Mouse (Mus musculus): ENCODE data around the gene Muc1. TPM values are rescaled to one million over a fixed set of nuclear protein-coding genes. Genes with fewer than 3 reads are reported as not detected.
A peak's percentile ranks its signal among the peaks of the same experiment; 100 is the strongest.

The Muc1 gene
- polyA plus RNA-seq, 1 experiment = 0.67 TPM

DNA sequence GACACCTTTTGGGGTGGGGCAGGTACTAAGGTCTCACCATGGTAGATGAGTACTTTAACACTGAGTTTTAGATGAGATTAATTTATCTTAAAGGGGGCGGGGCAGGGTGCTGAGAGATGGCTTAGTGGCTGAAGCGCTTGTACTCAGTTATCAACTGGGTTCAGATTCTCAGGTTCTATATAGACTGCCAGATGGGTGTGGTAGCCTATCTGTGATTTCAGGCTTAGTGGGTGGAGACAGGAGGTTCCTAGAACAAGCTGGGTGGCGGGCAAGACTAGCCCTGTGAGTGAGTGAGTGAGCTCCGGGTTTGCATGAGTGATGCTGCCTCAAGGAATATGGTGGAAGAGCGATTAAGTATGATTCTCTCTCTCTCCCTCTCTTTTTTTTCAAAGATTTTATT lies 26.1 kb downstream of the Muc1 start:
- 78% methylated on average over 5 of the region's 5 CpGs for WGBS
- Histone ChIP-seq H3K27ac (ENCODE audit: control insufficient read depth, insufficient read depth, low read depth, low read length, poor library complexity) (no peak overlapping the region), H3K4me3 (replicated peaks; ENCODE audit: control insufficient read depth, low read depth, low read length) (no peak overlapping the region), H3K4me1 (ENCODE audit: control insufficient read depth, insufficient read depth, low read length) (peaks cover 4% of the 10 kb centered on the region; the same call in 1 of the 2 replicates)
- TF ChIP-seq CTCF (IDR thresholded peaks at IDR 0.05; ENCODE audit: control insufficient read depth, insufficient read depth, low read length) (no peak), POLR2A (IDR thresholded peaks at IDR 0.05; ENCODE audit: borderline replicate concordance, control insufficient read depth, low read depth, low read length) (no peak)

- 57% methylated on average over 5 of the region's 5 CpGs for WGBS
- TF ChIP-seq CTCF (IDR thresholded peaks at IDR 0.05; ENCODE audit: control insufficient read depth, insufficient read depth, low read length) (no peak), POLR2A (IDR thresholded peaks at IDR 0.05; ENCODE audit: borderline replicate concordance, control insufficient read depth, low read depth, low read length) (no peak)
- Histone ChIP-seq H3K4me1 (ENCODE audit: control insufficient read depth, insufficient read depth, low read length) (no peaks in the 10 kb centered on the region), H3K27ac (ENCODE audit: control insufficient read depth, insufficient read depth, low read depth, low read length, poor library complexity) (no peak overlapping the region), H3K4me3 (replicated peaks; ENCODE audit: control insufficient read depth, low read depth, low read length) (no peak overlapping the region)
These were observed 27.3 kb downstream of the Muc1 start for GRCm38 (mm10) chr3:89256177-89256576.

GRCm38 (mm10) chr3:89259076-89259475 lies 30.2 kb downstream of the Muc1 start, which contains the start of gene Dpm3:
Dpm3 (plus strand) TSS chr3:89259358.
- Histone ChIP-seq H3K4me1 (ENCODE audit: control insufficient read depth, insufficient read depth, low read length) (no peaks in the 10 kb centered on the region), H3K4me3 (replicated peaks; ENCODE audit: control insufficient read depth, low read depth, low read length) (no peak within 1 kb of the TSS), H3K27ac (ENCODE audit: control insufficient read depth, insufficient read depth, low read depth, low read length, poor library complexity) (no peak within 1 kb of the TSS)
- no peak for TF ChIP-seq POLR2A (IDR thresholded peaks at IDR 0.05; ENCODE audit: borderline replicate concordance, control insufficient read depth, low read depth, low read length)
- no peak for TF ChIP-seq CTCF (IDR thresholded peaks at IDR 0.05; ENCODE audit: control insufficient read depth, insufficient read depth, low read length)
- WGBS = 66% methylated on average over 7 of the region's 7 CpGs

GRCm38 (mm10) chr3:89260211-89260610 lies 31.4 kb downstream of the Muc1 start:
- no peaks in the 10 kb centered on the region for H3K4me1 ChIP-seq (ENCODE audit: control insufficient read depth, insufficient read depth, low read length)
- H3K4me3 ChIP-seq (replicated peaks; ENCODE audit: control insufficient read depth, low read depth, low read length) = no peak overlapping the region
- no peak for TF ChIP-seq POLR2A (IDR thresholded peaks at IDR 0.05; ENCODE audit: borderline replicate concordance, control insufficient read depth, low read depth, low read length)
- TF ChIP-seq CTCF (IDR thresholded peaks at IDR 0.05; ENCODE audit: control insufficient read depth, insufficient read depth, low read length) = no peak
- 86% methylated on average over 3 of the region's 3 CpGs for WGBS
- no peak overlapping the region for H3K27ac ChIP-seq (ENCODE audit: control insufficient read depth, insufficient read depth, low read depth, low read length, poor library complexity)

DNA sequence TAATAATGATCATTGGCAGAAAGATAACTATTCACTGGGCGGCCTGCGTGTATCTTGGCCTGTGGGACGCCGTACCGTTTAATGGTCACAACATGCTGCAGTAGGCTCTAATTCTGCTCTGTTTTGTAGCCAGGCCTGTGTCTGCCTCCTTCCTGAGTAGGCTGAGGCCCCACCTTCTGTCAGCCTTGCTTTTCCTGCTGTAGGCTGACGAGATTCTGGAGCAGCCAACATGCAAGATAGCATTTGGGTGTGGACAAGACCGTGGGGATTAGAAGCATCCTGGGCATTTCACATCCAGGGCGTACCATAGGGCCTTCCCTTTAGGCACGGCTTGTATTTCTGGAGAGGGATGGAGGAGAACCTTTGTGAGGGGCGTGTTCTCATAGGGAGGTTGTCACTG lies 33.6 kb downstream of the Muc1 start:
- 41% methylated on average over 10 of the region's 10 CpGs for WGBS
- Histone ChIP-seq H3K27ac (ENCODE audit: control insufficient read depth, insufficient read depth, low read depth, low read length, poor library complexity) (no peak overlapping the region), H3K4me1 (ENCODE audit: control insufficient read depth, insufficient read depth, low read length) (no peaks in the 10 kb centered on the region; the same call in 1 of the 2 replicates), H3K4me3 (replicated peaks; ENCODE audit: control insufficient read depth, low read depth, low read length) (no peak overlapping the region)
- TF ChIP-seq CTCF (IDR thresholded peaks at IDR 0.05; ENCODE audit: control insufficient read depth, insufficient read depth, low read length) (no peak), POLR2A (IDR thresholded peaks at IDR 0.05; ENCODE audit: borderline replicate concordance, control insufficient read depth, low read depth, low read length) (no peak)

DNA sequence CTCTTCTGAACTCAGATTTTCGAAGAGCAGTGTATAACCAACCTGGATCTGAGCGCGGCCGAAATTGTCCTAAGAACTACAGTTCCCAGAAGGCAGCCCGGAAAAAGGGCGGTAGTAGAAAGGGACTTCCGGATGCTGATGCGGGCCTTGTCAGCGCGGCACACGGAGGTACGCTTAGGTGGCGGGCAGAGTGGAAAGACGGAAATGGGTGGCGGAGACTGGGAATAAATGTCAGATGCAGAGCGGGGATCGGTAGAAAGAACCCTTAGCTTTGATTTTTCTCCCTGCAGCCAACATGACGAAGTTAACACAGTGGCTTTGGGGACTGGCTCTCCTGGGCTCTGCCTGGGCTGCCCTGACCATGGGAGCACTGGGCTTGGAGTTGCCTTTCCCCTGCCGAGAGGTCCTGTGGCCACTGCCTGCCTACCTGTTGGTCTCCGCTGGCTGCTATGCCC lies 37.6 kb downstream of the Muc1 start:
- H3K27ac ChIP-seq (ENCODE audit: control insufficient read depth, insufficient read depth, low read depth, low read length, poor library complexity) = peak overlapping the region; percentile 39
- WGBS = under 1% methylated on average over 20 of the region's 20 CpGs

GRCm38 (mm10) chr3:89268916-89269315 lies 40.1 kb downstream of the Muc1 start:
- no peak for TF ChIP-seq CTCF (IDR thresholded peaks at IDR 0.05; ENCODE audit: control insufficient read depth, insufficient read depth, low read length)
- TF ChIP-seq POLR2A (IDR thresholded peaks at IDR 0.05; ENCODE audit: borderline replicate concordance, control insufficient read depth, low read depth, low read length) = no peak
- Histone ChIP-seq H3K4me1 (ENCODE audit: control insufficient read depth, insufficient read depth, low read length) (peaks cover 1% of the 10 kb centered on the region; the same call in 1 of the 2 replicates), H3K27ac (ENCODE audit: control insufficient read depth, insufficient read depth, low read depth, low read length, poor library complexity) (no peak overlapping the region), H3K4me3 (replicated peaks; ENCODE audit: control insufficient read depth, low read depth, low read length) (no peak overlapping the region)
- 83% methylated on average over 8 of the region's 8 CpGs for WGBS

More for the DNA sequence above, 37.6 kb downstream of the Muc1 start:
- TF ChIP-seq CTCF (IDR thresholded peaks at IDR 0.05; ENCODE audit: control insufficient read depth, insufficient read depth, low read length) = no peak
- TF ChIP-seq POLR2A (IDR thresholded peaks at IDR 0.05; ENCODE audit: borderline replicate concordance, control insufficient read depth, low read depth, low read length) = peak; percentile 94
- Histone ChIP-seq H3K4me3 (replicated peaks; ENCODE audit: control insufficient read depth, low read depth, low read length) (peak overlapping the region; percentile 74), H3K4me1 (ENCODE audit: control insufficient read depth, insufficient read depth, low read length) (peaks cover 1% of the 10 kb centered on the region; the same call in 1 of the 2 replicates)

GRCm38 (mm10) chr3:89270051-89270755 lies 41.3 kb downstream of the Muc1 start, which contains the start of gene Slc50a1:
Slc50a1 (minus strand) TSS chr3:89270570.
- Histone ChIP-seq H3K27ac (ENCODE audit: control insufficient read depth, insufficient read depth, low read depth, low read length, poor library complexity) (peak within 1 kb of the TSS; percentile 75), H3K4me1 (ENCODE audit: control insufficient read depth, insufficient read depth, low read length) (peaks cover 1% of the 10 kb centered on the region; the same call in 1 of the 2 replicates), H3K4me3 (replicated peaks; ENCODE audit: control insufficient read depth, low read depth, low read length) (peak within 1 kb of the TSS; percentile 96)
- WGBS = under 1% methylated on average over 39 of the region's 39 CpGs
- TF ChIP-seq CTCF (IDR thresholded peaks at IDR 0.05; ENCODE audit: control insufficient read depth, insufficient read depth, low read length) (peak; percentile 25; the same call in 1 of the 2 replicates), POLR2A (IDR thresholded peaks at IDR 0.05; ENCODE audit: borderline replicate concordance, control insufficient read depth, low read depth, low read length) (peak; percentile 80; the same call in 1 of the 2 replicates)
